Mouse (Mus musculus) left cerebral cortex, postnatal 4 days (tissue): Measurements from ENCODE around the gene Nptxr. TPM values are rescaled to one million over a fixed set of nuclear protein-coding genes. Genes with fewer than 3 reads are reported as not detected.

Experiments used
- DNase-seq: peaks from one replicate; pipeline ENCODE4 v3.0.0-alpha.2; 2022
- intact Hi-C: fragments of 180-260 bp; cut with DNase I; formaldehyde crosslinking; loops from one replicate; pipeline ENCODE4 v1.15.1; 2025
- total RNA-seq, 2 experiments: library from RNA; stranded (reverse); gene quantifications; 2 replicates each; pipeline ENCODE4 v1.2.3; 2021

Gene Nptxr
- total RNA-seq, 2 experiments from 2014 or later = 240 to 277 TPM

DNA sequence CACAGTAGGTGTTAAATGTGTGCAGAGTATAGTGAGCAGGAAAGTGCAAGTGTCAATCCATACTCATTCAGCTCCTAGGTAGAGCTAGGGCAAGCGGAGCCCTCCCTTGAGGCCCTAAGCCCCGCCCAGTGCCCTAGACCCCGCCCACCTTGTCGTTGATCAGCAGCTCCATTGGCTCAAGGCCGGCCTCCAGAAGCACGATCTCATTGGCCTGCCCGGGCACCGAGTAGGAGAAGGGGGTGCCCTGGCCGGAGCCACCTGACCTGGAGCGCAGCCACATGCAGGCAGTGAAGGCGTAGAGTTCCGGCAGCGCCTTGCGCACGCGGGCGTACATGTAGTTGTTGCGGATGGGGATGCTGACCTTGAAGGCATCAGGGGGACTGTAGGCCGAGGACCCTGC lies 12.1 kb downstream of the Nptxr start:
- intact Hi-C loops = no loop called here
- DNase-seq = peak; percentile 42

DNA sequence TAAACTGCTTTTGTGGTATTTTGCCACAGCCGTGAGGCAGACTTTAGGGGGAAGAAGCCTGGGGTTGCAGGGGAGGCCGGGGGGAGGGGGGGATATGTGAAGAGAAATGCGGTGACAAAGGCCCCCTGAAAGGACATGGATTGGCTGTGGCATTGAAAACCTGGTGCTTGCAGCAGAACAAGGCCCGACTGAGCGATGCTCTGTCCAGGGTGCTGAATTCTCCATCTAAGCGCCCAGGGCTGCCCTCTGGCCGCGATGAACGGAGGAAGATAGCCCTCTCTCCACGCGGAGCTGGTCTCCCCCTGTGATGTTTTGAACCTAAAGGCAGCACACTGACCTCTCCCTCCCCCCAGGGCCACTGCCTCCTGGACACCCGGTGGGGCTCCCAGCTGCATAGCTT lies 13.1 kb downstream of the Nptxr start:
- intact Hi-C loops = no loop called here
- DNase-seq = no peak

DNA sequence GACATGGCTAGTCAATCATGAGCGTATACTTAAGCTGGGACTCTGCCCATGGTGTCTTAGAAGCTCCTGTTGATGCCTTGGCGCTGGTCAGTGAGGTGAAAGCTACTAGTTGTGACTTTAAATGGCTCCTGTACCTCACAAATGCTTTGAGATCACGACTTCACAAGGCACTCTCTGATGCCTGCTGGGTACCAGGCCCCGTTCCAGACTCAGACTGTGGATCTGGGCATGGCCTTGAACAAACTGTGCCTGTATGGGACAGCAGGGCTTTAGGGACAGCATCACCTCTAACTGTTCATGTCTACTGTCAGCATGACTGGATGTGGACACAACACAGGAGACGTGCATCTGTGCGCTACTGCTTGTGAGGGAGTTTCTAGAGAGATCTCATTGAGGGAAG lies 13.7 kb downstream of the Nptxr start:
- intact Hi-C loops = no loop called here
- DNase-seq = no peak

DNA sequence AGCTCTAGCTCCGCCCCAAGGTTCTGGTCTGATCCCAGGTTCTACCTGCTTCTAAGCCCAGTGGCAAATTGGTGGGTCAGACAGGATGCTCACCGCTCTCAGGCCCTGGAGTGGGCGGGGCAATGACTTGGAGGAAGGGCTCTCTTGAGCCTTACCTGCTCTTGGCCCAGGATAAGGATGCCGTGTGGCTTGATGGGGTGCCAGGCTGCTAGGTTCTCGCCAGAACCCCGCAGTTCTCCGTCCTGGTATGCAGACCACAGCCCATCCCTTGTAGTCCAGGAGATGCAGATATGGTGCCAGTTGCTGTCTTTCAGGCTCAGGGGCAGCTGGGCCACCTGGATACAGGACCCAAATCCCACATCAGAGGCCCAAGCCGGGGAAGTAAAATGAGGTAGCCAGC lies 14.5 kb downstream of the Nptxr start:
- DNase-seq = no peak
- intact Hi-C loops = no loop called here

DNA sequence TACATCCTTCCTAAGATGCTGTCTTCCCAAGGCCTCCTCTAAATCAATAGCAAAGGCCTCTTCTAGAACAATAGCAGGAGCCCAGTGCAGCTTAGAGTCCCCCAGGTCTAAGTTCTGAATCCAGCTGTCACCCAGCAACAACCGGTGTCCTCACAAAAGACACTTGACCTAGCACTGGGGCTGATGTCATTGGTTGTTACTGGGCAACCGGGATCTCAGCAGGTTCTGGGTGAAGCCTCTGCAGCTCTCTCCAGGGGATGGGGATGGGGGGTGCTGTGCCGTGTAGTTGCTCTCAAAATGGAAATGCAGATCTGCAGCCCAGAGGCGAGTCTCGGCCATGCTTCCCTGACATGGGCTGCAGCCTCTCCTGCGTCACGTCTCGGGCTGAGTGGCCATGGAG lies 16.8 kb downstream of the Nptxr start:
- intact Hi-C loops = no loop called here
- DNase-seq = no peak

DNA sequence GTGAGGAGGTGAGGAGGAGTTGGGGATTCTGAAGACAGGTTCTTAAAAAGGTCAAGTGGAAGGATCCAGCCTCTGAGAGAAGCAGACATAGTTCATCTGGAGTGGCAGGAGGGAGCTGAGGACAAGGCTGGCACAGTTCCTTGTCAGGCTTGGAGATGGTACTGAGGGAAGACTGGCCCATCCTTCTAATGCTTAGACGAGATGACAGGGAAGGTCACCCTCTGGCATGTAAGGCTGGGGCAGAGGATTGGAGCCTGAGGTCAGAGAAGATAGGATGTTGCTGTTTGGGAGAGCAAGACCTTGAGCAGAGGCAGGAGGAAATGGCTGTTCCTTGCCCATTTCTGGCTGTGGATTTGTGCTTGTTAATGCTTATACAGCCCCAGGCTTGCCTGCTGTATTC lies 19.5 kb downstream of the Nptxr start:
- intact Hi-C loops = no loop called here
- no peak for DNase-seq

DNA sequence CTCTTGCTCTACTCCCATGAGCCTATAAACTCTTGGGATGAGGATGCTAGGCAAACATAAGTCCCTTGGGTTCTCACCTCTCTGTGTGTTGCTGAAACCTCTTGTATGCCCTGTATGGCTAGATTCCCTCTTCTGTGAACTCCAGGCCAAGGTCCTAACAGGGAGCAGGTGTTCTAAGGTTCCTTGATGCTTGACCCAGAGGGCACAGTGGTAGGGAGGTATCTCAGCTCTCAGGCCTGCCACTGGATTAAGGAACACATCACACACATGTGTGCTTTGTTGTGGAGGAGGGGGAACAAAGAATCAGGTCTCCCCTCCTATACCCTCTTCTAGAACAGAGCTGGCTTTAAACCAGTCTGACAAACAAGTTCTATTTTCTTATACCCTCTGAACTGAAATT lies 26.8 kb downstream of the Nptxr start, which contains the start of gene Dnal4:
Dnal4 (minus strand) TSS at position 101 of the 400 bp plus-strand sequence.
- intact Hi-C loops = no loop called here
- DNase-seq = no peak

DNA sequence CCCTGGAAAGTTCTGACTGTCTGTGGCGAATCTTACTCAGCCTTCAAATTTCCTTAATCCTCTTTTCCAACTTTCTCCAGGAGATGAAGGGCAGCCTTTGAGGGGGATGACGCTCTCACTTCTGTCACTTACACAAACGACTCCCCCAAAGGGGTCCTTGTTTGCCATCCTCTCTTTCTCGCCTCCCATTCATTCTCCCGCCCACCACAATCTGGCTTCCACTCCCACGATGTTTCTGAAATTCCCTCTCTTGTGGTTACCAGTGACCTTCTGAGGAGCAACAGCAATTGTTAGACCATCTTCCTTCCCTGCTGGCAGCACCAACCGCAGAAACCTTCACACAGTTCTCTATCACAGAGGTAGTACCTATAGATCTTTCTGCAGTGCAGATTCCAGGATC lies 28.9 kb downstream of the Nptxr start:
- DNase-seq = no peak
- intact Hi-C loops = no loop called here

DNA sequence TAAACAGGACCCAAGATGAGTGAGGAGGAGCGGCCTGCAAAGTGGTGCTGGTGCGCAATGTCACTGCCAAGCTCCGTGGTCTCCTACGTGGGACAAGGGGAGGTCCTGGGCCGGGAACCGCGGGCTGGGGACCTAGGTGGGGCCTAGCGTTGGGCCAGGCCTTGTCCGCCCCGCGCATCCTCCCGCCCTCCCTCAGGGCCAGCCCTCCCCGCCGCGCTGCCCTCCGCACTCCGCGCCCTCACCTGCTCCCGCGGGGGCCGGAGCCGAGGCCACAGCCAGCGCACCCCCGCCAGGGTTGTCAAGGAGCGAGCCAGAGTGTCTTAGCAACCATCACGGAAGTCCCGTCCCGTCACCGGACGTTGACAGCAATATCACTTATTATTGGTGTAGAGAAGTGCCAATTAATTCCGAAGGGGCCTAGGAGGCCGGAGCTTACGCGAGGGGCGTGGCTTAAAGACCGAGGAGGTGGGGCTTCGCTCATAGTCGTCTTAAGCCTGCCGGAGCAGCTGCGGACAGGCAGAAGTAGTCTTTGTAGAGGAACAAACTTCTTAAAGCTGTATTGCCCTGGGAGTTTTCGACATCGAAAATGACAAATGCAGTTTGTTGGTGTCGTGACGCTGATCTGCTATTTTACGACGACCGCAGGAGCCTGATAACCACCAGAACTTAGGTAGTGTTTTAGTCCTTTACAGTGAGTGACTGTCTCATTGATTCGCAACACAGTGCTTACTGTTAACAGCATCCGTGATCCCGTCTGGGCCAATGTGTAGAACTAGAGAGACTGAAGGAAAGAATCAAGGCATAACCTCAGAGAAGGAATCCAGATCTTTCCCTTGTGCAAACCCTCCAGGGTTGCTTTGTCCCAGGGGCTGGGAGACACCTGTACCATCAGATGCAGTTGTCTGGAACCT lies 30.2 kb downstream of the Nptxr start:
- intact Hi-C loops = no loop called here
- DNase-seq = peak; percentile 96

DNA sequence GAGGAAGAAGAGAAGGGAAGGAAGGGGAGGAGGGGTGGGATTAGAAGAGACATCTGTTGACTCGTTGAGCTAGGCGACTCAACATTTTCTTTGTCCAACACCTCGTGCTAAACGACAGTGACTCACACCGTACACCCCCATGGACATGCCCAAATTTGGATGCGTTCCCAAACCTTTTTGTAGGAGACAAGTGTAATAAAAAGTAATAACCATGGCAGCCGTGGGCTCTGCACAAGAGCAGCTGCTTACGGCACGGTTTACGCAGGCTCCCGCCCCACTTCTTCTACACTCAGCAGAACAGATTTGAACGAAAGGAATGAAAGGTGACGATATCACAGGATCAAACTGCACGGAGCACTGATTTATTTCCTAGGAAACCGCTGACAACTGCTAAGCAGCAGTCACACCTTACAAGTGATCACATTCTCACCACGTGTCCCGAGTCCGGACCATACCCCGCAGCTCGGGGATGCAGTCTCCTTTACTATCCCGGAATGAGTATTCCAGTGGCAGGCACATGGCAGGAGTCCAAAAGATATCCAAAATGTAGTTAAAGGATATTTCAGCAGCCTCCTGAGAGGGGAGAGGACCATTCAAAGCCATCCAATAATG lies 33.8 kb downstream of the Nptxr start:
- DNase-seq = no peak
- intact Hi-C loops = no loop called here

DNA sequence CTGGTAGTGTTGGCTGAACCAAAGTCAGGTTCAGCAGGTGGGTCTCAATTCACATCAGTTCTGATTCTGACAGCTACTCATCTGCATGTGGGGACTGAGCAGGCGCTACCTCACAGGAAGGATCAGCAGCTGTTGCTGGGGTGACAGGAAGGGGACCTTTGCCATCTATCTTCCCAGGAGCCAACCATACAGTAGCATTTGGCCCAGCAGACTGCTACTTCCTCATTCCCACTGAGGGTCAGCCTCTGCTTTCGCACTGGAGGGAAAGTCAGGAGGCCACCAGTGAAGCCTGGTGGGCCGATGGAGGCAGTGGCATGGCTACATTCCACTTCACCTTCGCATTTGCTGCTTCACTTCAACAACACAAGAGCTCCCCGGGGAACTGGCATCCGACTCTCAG lies 36.3 kb downstream of the Nptxr start:
- no peak for DNase-seq
- intact Hi-C loops = no loop called here

DNA sequence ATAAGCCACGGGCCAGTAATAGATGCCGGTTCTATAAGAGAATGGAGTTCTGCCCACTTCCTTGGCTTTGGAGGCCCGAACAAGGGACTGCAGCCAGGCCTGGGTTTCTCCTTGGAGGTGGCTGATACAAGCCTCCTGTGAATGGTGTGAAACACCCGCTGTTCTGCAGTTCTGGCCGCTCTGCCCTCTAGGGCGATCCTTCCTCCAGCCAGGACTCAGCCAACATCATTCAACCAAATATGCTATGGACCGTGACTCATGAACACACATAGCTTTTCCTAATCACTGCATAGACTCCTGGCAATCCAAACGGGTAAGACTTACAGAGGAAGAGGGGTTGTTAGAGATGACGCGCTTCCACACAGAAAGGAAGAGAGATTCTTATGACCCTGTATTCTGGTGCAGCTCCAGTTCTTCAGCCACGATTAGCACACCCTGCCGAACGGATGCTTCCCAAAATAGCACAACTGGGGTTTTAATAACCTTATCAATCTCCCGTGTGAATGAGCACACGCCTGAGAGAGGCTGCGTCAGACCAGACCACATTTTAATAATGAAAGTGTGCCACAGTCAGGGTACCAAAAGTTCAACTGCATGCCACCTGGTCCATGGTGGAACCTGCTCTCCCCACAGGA lies 37.1 kb downstream of the Nptxr start:
- intact Hi-C loops = no loop called here
- no peak for DNase-seq

DNA sequence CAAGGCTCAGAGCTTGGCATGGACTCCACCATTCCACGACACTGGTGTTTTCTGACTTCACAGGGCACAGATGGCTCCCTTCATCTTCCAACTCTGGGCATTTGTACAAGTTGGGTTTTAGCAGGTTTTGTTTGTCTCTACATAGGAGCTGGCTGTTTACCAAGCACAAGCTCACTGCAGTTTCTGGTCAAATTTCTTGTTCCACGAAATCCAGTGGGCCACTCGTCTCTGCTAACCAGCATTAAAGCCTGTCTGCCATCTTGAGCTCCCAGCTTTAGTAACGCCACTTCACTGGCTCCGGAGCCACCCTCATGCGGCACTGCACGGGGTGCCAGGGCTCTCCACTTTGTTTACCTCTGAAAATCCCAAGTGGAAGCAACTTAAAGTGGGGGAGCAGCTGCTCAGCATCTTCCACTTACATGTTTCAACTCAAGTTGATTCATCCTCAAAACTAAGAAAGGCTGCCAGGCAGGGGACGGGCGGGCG lies 37.9 kb downstream of the Nptxr start:
- intact Hi-C loops = no loop called here
- no peak for DNase-seq

DNA sequence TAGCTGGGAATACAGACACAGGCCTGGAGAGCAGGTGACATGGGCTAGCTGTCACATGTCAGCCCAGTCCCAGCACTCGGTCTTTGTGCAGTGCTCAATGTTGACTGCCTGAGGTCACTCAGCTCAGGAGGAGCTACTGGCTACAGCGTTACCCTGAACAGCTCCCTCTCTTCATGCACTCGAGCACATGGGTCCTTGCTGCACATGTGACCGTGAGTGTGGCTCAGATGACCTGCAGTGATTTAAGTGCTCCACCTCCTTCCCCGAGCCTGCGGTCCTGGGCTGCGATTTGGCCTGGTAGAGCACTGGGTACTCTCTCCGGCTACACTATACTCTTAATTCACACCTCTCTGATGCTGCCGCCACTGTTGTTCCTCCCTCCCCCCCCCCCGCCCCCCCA lies 38.4 kb downstream of the Nptxr start:
- intact Hi-C loops = no loop called here
- DNase-seq = no peak

DNA sequence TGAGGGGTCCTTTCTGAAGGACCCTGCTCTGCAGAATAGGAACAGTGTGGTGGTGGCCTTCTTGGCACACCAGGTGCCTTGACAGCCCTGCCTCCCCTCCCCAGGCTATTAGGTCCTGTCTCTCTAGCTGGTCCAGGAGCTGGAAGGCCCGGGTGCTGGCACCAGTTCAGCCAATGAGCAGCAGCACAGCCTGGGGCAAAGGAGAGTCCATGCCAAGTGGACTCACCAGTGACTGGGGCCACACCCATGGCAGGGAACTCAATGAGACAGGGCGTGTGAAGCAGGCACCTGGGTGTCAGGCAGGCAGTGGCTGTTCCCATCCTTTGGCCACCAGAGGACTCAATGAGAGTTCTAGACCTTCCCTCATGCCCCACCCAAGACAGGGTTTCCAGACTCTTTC lies 39.2 kb downstream of the Nptxr start:
- DNase-seq = peak; percentile 72
- intact Hi-C loops = no loop called here

DNA sequence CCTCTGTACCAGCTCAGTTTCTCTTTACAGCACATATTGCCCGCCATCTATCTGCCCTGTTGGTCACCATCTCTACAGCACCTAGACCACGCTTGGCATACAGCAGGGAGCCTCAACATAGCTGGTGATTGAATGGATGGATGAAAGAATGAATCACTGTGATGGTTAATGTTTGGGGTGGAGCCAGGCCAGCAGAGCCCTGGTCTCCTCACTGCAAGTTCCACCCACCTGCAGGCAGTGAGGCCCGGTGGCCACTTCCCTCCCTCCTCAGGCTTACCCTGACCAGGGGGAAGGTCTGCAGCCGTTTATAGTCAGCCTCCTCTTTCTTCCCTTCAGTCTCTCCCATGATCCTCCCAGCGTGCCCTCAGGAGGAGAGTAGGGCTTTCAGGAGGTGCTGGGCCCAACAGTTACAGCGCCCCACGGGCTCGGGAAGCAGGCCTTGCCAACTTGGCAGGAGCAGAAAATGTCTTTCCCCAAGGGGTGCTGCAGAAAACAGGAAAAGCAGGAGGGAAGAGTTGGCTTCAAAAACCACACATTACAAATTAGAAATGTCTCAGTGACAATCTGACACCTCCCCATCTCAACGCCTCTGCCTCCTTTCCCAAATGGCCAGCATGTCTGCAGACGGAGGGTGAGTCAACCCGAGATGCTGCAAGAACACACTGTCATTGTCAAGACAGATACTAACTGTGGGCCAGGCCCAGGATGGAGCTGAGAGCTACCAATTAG lies 39.9 kb downstream of the Nptxr start:
- intact Hi-C loops = loop anchor here (5.0 kb wide), 1 partner anchor 313 kb away; no protein-coding TSS in a partner anchor
- no peak for DNase-seq

DNA sequence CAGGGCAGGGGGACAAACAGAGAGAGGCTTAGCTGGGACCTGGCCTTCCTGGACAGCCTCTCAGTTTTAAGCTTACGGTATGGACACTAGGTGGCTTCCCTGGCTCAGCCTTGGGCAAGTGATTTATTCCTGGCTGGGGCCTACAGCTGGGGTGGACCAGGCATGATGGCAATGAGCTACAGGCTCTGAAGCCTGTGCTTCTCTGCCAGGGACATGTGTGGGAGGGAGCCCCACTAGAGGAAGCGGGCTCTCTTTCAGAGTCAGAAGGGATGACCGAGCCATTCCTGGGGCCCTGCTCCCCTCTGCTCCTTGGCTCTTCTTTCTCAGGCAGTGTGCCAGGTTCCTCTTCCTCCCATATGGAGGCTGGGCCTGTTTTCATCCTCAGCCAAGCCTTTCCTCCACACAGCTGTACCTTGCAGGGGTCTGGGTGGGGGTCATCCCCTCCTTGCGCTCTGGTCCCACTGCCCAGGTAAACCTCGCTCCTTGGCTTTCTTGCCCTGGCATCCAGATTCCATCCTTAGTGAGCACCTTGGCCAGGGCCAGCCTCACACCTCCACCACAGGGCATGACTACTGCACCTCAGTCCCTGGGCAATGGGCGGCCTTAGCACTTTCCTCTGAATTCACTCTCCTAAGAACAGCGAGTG lies 40.8 kb downstream of the Nptxr start:
- peak; percentile 65 for DNase-seq
- intact Hi-C loops = loop anchor here (5.0 kb wide), 1 partner anchor 314 kb away; no protein-coding TSS in a partner anchor

DNA sequence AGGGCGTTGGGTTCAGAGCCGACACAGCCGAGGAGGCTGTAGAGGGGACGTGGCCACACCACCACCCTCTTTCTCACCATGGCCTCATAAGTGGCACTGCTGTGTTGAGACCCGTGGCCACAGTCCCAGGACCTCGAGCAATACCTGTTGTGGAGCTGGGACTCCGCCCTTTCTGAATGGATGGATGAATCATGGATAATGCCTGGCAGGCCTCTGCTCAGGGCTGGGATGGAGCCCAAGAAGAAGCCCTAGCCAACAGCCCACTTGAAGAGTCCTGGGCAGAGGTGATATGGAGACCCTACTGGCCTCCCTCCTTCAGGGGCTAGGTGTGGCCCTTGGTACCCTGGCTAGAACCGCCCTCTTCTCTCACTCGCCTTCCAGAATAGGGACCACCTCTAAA lies 41.6 kb downstream of the Nptxr start:
- no peak for DNase-seq
- intact Hi-C loops = loop anchor here (5.0 kb wide), 1 partner anchor 314 kb away; no protein-coding TSS in a partner anchor

DNA sequence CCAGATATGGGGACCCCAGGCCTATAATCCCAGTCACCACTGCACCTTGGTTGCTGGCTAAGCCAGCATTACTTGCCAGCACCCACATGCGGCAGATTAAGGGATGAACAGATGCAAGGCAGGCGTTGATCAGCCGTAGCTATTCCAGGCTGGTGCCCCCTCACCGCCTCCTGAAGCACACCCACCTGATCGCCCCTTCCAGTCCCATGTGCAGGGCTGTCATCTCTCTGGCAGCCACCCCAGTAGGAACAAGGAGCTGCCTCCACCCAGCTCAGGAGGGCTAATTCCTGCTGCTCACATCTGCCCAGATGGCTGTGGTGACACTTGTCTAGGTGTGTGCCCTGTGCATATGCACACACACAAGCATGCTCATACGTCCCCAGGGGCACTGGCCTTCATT lies 43.6 kb downstream of the Nptxr start:
- no peak for DNase-seq
- intact Hi-C loops = loop anchor here (5.0 kb wide), 1 partner anchor 316 kb away; no protein-coding TSS in a partner anchor

DNA sequence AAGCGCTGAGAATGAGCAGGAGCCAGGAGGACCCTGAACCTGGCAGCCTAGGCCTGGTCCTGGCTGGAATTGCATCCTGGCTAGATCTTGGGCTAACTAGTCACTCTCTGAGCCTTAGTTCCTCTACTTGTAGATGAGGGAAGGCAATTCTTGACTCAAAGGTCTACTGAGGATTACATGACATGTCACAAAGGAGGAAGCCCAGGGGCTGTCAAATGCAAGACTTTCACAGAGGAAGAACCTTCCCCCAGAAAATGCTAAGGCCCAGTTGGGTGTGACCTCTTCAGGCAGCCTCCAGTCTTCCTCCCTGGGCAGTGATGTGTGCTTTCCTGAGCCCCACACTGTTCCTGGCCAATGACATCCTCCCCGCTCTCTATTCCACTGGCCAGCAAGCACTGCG lies 47.4 kb downstream of the Nptxr start:
- intact Hi-C loops = loop anchor here (10.0 kb wide), 1 partner anchor 158 kb away; no protein-coding TSS in a partner anchor
- DNase-seq = no peak
